Mouse (Mus musculus) cerebellum, adult 2 months (tissue): ENCODE data around the gene Tuba1b.

Experiments used
- CTCF ChIP-seq: fragments of 200-500 bp; IDR thresholded peaks from 2 replicates; pipeline ENCODE4 v1.5.1; 2011; ENCODE audit warnings: low read depth, mild to moderate bottlenecking, control low read depth, low read length, moderate library complexity, borderline replicate concordance; ENCODE audit not compliant: insufficient read depth
- POLR2A ChIP-seq: fragments of 200-500 bp; IDR thresholded peaks from 2 replicates; pipeline ENCODE4 v1.6.1; 2011; ENCODE audit warnings: low read length, control low read depth, borderline replicate concordance; ENCODE audit not compliant: insufficient read depth

DNA sequence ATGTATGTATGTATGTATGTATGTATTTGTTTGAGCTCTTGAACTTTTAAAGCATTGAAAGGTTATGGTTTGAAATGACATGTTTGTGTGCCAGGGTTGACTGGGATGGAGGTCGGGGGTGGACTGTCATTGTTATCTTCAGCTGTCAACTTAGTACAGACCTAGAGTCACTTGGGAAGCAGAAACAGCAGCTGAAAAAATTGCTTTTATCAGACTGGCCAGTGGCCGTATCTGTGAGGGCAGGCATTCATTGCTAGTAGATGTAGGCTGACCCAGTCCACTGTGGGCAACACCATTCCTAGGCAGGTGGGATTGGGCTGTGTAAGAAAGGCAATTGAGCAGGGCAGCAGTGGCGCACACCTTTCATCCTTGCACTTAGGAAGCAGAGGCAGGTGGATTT is 25.2 kb upstream of the Tuba1b start:
- TF ChIP-seq CTCF, result no peak
- no peak for TF ChIP-seq POLR2A
